Mouse (Mus musculus): ENCODE data around the gene Tbk1. TPM values are rescaled to one million over a fixed set of nuclear protein-coding genes. Genes with fewer than 3 reads are reported as not detected.

Tbk1 gene
- polyA plus RNA-seq, 1 experiment from 2014 or later: 39.2 TPM

DNA sequence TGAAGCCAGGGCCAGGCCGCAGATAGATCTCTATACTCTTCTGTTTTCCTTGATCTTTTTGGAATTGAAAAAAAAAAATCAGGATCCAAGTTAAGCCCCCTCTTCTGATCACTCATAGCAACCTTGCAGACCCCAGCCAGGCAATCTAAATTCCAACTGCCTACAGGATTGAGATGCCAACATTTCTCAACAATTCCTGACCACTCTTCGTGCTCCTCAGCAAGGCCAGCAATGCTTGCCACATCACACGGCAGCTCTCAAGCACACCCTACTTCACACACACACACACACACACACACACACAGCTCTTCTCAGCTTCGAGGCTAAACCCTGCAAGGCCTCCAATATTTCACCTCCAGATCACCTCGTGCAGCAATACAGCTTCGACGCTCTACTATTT is 37.1 kb upstream of the Tbk1 start:
- Histone ChIP-seq H3K4me1 (replicated peaks; ENCODE audit: control insufficient read depth, insufficient read depth, low read length) (peaks cover 11% of the 10 kb centered on the region), H3K36me3 (ENCODE audit: control insufficient read depth, insufficient read depth, low read length) (peaks cover 7% of the 10 kb centered on the region), H3K4me3 (ENCODE audit: low read length) (no peak overlapping the region), H3K9me3 (ENCODE audit: control insufficient read depth, low read length) (no peaks in the 10 kb centered on the region), H3K27me3 (ENCODE audit: control insufficient read depth, insufficient read depth, low read depth, low read length) (no peaks in the 10 kb centered on the region), H3K4me2 (ENCODE audit: low read depth, low read length) (no peak overlapping the region), H3K9ac (ENCODE audit: low read length) (no peak overlapping the region), H3K27ac (ENCODE audit: low read length) (no peak overlapping the region)
- no peak for ATAC-seq (ENCODE audit: low read depth)
- WGBS: 67% methylated on average over 7 of the region's 7 CpGs

DNA sequence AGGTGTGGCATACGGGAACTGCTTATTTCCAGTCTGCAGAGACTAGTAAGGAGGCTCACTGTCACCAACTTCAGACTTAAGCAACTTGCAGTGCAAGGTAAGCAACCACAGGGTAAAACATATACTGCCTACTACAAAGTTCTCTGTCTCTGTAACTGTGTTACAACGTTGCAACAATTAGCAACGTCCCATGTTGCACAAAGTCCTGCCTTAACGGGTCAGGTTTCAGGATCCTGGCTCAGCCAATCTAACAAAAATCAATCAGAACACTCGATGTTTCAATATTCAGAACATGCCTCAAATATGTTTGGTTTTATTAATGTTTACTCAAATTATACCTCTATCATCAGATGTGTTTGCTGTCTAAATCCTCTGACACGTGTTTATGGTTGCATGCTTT is 35.8 kb upstream of the Tbk1 start:
- Histone ChIP-seq H3K4me2 (ENCODE audit: low read depth, low read length) (no peak overlapping the region), H3K9ac (ENCODE audit: low read length) (no peak overlapping the region), H3K4me1 (replicated peaks; ENCODE audit: control insufficient read depth, insufficient read depth, low read length) (peaks cover 11% of the 10 kb centered on the region), H3K36me3 (ENCODE audit: control insufficient read depth, insufficient read depth, low read length) (peaks cover 12% of the 10 kb centered on the region), H3K27ac (ENCODE audit: low read length) (no peak overlapping the region), H3K4me3 (ENCODE audit: low read length) (no peak overlapping the region), H3K27me3 (ENCODE audit: control insufficient read depth, insufficient read depth, low read depth, low read length) (no peaks in the 10 kb centered on the region), H3K9me3 (ENCODE audit: control insufficient read depth, low read length) (no peaks in the 10 kb centered on the region)
- ATAC-seq (ENCODE audit: low read depth): no peak
- WGBS: 84% methylated on average over 6 of the region's 6 CpGs

DNA sequence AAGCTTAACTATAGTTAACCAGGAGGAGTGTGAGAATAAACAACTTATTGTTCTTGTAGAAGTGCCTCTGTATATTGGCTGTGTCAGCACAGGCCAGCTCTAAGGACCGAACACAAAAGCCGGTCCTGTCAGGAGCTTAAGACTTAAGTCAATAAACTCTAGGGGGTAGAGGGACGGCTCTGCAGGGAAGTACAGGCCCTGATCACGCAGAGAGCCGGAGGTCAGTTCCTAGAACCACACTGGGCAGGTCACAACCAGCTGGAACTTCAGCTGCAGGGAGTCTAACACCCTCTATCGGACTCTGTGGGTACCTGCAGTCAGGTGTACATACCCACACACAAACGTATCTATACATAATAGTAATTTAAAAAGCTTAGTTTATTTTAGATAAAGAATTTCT is 29.3 kb upstream of the Tbk1 start:
- H3K9me3 ChIP-seq (ENCODE audit: control insufficient read depth, low read length): no peaks in the 10 kb centered on the region
- H3K36me3 ChIP-seq (ENCODE audit: control insufficient read depth, insufficient read depth, low read length): peaks cover 48% of the 10 kb centered on the region
- WGBS: 48% methylated on average over 7 of the region's 7 CpGs
- no peaks in the 10 kb centered on the region for H3K4me1 ChIP-seq (replicated peaks; ENCODE audit: control insufficient read depth, insufficient read depth, low read length)
- no peaks in the 10 kb centered on the region for H3K27me3 ChIP-seq (ENCODE audit: control insufficient read depth, insufficient read depth, low read depth, low read length)
- H3K27ac ChIP-seq (ENCODE audit: low read length): peak overlapping the region; percentile 34; the same call in 1 of the 2 replicates
- no peak overlapping the region for H3K4me2 ChIP-seq (ENCODE audit: low read depth, low read length)
- H3K9ac ChIP-seq (ENCODE audit: low read length): no peak overlapping the region
- H3K4me3 ChIP-seq (ENCODE audit: low read length): no peak overlapping the region
- no peak for ATAC-seq (ENCODE audit: low read depth)

DNA sequence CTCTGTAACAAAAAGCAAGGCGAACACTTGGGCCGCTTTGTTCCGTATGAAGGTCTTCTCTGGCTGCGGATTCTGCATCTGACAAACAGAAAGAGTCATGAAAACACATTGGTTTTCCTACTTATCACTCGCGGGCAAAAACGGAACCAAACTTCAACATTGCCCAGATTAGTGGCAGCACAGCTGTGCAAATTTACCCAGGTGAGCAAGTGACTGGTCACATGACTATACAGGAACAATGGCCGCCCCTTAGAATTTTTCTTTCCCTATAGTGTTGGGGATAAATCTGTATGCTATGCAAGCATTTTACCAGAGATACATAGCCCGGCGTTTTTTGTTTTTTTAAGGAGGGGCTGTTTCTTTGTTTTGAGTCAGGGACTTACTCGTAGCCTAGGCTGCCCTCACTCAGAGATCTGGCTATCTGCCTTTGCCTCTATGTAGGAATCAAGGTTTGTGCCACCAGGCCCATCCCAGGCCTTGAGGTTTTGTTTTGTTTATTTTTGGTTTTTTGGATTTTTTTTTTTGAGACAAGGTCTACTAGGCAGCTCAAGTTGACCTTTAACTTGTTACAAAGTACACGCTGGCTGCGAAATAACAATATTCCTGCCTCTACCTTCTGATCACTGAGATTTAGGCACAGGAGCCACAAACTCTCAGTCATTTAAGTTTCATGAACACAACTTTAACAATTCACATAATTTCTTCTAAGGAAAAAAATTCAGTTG is 28.7 kb upstream of the Tbk1 start:
- 85% methylated on average over 13 of the region's 13 CpGs for WGBS

DNA sequence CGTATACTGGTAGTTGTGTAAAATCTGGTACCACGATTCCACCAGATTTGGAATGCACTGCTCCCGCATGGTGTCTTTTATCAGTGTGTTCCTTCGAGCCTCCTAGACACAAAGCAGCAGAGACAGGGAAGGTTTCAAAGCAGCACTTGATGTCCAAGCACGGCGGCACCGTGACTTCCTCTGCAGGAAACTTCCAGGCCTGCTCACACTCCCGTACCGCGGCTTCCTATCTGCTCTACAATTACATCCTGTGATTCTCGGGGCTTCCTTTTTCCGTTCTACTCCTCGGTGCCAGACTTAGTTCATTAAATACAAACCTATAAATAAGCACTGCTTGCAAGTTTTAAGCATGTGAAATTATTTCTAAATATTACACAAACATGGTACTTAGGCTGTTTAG is 27.0 kb upstream of the Tbk1 start:
- ATAC-seq (ENCODE audit: low read depth): peak; percentile 75
- H3K9me3 ChIP-seq (ENCODE audit: control insufficient read depth, low read length): no peaks in the 10 kb centered on the region
- H3K27ac ChIP-seq (ENCODE audit: low read length): peak overlapping the region; percentile 47
- H3K36me3 ChIP-seq (ENCODE audit: control insufficient read depth, insufficient read depth, low read length): peaks cover 60% of the 10 kb centered on the region
- no peak overlapping the region for H3K4me2 ChIP-seq (ENCODE audit: low read depth, low read length)
- no peaks in the 10 kb centered on the region for H3K27me3 ChIP-seq (ENCODE audit: control insufficient read depth, insufficient read depth, low read depth, low read length)
- H3K4me1 ChIP-seq (replicated peaks; ENCODE audit: control insufficient read depth, insufficient read depth, low read length): no peaks in the 10 kb centered on the region
- no peak overlapping the region for H3K9ac ChIP-seq (ENCODE audit: low read length)
- no peak overlapping the region for H3K4me3 ChIP-seq (ENCODE audit: low read length)
- WGBS: 76% methylated on average over 13 of the region's 13 CpGs

More for the DNA sequence above, 28.7 kb upstream of the Tbk1 start:
- peak overlapping the region; percentile 25; the same call in 1 of the 2 replicates for H3K27ac ChIP-seq (ENCODE audit: low read length)
- H3K36me3 ChIP-seq (ENCODE audit: control insufficient read depth, insufficient read depth, low read length): peaks cover 54% of the 10 kb centered on the region
- ATAC-seq (ENCODE audit: low read depth): no peak
- H3K4me1 ChIP-seq (replicated peaks; ENCODE audit: control insufficient read depth, insufficient read depth, low read length): no peaks in the 10 kb centered on the region
- no peaks in the 10 kb centered on the region for H3K27me3 ChIP-seq (ENCODE audit: control insufficient read depth, insufficient read depth, low read depth, low read length)
- H3K9ac ChIP-seq (ENCODE audit: low read length): no peak overlapping the region
- H3K9me3 ChIP-seq (ENCODE audit: control insufficient read depth, low read length): no peaks in the 10 kb centered on the region
- H3K4me3 ChIP-seq (ENCODE audit: low read length): no peak overlapping the region
- H3K4me2 ChIP-seq (ENCODE audit: low read depth, low read length): no peak overlapping the region

DNA sequence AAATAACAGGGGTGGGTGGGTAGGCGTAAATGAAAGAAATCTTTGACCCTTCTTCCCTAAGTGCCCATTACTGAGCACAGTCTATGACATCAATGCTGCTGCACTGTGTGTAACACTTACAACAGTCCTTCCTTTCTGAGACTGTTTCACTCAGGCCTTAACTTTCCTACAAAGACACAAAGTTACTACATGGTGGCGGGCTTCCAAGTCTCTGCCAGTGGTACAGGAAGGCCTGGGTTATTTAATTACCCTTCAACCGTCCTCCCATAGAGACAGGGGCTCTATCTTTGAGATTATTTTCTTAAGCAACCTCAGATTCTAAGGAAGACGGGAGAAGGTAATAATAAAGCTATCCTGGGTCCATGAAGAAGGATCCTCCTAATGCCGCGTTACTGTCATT is 25.9 kb upstream of the Tbk1 start:
- Histone ChIP-seq H3K4me1 (replicated peaks; ENCODE audit: control insufficient read depth, insufficient read depth, low read length) (no peaks in the 10 kb centered on the region), H3K4me3 (ENCODE audit: low read length) (no peak overlapping the region), H3K36me3 (ENCODE audit: control insufficient read depth, insufficient read depth, low read length) (peaks cover 63% of the 10 kb centered on the region), H3K4me2 (ENCODE audit: low read depth, low read length) (no peak overlapping the region), H3K9ac (ENCODE audit: low read length) (no peak overlapping the region), H3K27ac (ENCODE audit: low read length) (peak overlapping the region; percentile 47), H3K9me3 (ENCODE audit: control insufficient read depth, low read length) (no peaks in the 10 kb centered on the region), H3K27me3 (ENCODE audit: control insufficient read depth, insufficient read depth, low read depth, low read length) (no peaks in the 10 kb centered on the region)
- 80% methylated on average over 6 of the region's 6 CpGs for WGBS
- ATAC-seq (ENCODE audit: low read depth): no peak

DNA sequence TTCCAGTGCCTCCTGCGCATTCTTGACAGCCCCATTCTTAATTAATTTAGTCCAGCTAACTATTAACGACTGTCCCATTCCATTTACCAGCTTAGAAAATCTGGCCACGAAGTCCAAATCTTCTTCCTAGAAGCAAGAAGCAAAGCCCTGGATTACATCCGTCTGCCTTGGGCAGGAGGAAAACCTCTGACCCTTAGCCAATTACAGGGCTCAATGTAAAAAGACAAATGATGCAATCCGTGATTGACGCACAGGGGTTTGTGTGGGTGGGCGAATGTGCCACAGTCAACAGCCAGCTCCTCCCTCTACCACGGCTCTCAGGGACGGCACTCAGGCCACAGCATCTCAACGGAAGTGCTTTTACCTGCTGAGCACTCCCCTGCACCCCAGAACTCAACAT is 25.0 kb upstream of the Tbk1 start:
- ATAC-seq (ENCODE audit: low read depth): no peak
- H3K4me1 ChIP-seq (replicated peaks; ENCODE audit: control insufficient read depth, insufficient read depth, low read length): no peaks in the 10 kb centered on the region
- 71% methylated on average over 9 of the region's 10 CpGs for WGBS
- H3K9me3 ChIP-seq (ENCODE audit: control insufficient read depth, low read length): no peaks in the 10 kb centered on the region
- H3K4me3 ChIP-seq (ENCODE audit: low read length): no peak overlapping the region
- no peaks in the 10 kb centered on the region for H3K27me3 ChIP-seq (ENCODE audit: control insufficient read depth, insufficient read depth, low read depth, low read length)
- H3K27ac ChIP-seq (ENCODE audit: low read length): no peak overlapping the region
- H3K4me2 ChIP-seq (ENCODE audit: low read depth, low read length): no peak overlapping the region
- H3K9ac ChIP-seq (ENCODE audit: low read length): no peak overlapping the region
- H3K36me3 ChIP-seq (ENCODE audit: control insufficient read depth, insufficient read depth, low read length): peaks cover 63% of the 10 kb centered on the region

DNA sequence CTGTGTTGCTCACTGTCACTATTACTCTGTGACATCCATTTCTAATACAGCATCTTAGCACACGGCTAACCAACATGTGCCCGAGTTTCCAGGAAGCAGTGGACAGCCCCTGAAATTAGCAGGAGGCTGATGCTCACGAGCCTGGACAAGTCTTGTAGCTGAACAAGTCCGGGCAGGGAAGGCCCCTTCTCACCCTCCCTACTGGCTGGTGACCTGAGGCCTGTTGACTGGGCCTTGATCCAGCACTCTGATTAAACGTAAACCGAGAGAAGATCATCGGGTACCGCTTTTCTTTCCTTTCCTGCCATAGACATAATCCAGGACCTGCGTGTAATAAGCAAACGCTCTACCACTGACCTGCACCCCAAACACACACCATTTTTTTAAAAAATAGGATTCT is 21.6 kb upstream of the Tbk1 start:
- Histone ChIP-seq H3K4me3 (ENCODE audit: low read length) (no peak overlapping the region), H3K27me3 (ENCODE audit: control insufficient read depth, insufficient read depth, low read depth, low read length) (no peaks in the 10 kb centered on the region), H3K27ac (ENCODE audit: low read length) (no peak overlapping the region), H3K36me3 (ENCODE audit: control insufficient read depth, insufficient read depth, low read length) (peaks cover 61% of the 10 kb centered on the region), H3K4me2 (ENCODE audit: low read depth, low read length) (no peak overlapping the region), H3K9ac (ENCODE audit: low read length) (no peak overlapping the region), H3K9me3 (ENCODE audit: control insufficient read depth, low read length) (no peaks in the 10 kb centered on the region), H3K4me1 (replicated peaks; ENCODE audit: control insufficient read depth, insufficient read depth, low read length) (no peaks in the 10 kb centered on the region)
- WGBS: 85% methylated on average over 10 of the region's 10 CpGs
- no peak for ATAC-seq (ENCODE audit: low read depth)

DNA sequence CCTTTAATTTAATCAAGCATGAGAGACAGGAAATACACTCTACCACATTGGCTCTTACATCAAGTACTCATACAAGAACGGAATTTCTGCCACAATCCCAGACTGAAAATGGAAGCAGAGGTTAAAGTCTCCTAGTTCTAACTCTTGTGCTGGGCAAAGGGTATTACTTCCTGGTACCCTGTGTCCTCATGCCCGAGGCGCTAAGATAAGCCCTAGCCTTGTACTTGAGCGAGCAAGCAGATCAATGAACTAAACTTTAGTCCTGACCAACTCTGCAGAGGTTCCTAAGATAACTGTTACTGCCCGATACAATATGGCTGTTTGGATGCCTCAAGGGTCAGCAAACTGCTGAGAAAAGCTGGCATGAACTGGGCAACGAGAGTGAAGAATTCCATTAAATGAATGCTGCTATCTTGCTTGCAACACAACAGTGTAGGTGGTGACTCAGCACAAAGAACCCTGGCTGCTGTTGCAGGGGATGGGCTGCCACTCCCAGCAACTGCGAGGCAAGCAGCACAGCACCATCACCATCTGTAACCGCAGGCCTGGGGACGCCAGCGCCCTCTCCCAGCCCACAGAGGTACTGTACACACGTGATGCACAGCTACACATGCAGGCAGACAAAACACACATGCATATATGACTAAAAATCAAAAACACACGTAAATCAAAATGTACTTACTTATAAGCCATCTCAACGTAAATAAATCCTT is 18.2 kb upstream of the Tbk1 start:
- H3K4me1 ChIP-seq (replicated peaks; ENCODE audit: control insufficient read depth, insufficient read depth, low read length): no peaks in the 10 kb centered on the region
- 91% methylated on average over 13 of the region's 13 CpGs for WGBS
- no peak overlapping the region for H3K27ac ChIP-seq (ENCODE audit: low read length)
- H3K4me3 ChIP-seq (ENCODE audit: low read length): no peak overlapping the region
- H3K36me3 ChIP-seq (ENCODE audit: control insufficient read depth, insufficient read depth, low read length): peaks cover 64% of the 10 kb centered on the region
- no peak overlapping the region for H3K9ac ChIP-seq (ENCODE audit: low read length)
- H3K27me3 ChIP-seq (ENCODE audit: control insufficient read depth, insufficient read depth, low read depth, low read length): no peaks in the 10 kb centered on the region
- ATAC-seq (ENCODE audit: low read depth): no peak
- H3K4me2 ChIP-seq (ENCODE audit: low read depth, low read length): no peak overlapping the region
- H3K9me3 ChIP-seq (ENCODE audit: control insufficient read depth, low read length): no peaks in the 10 kb centered on the region
